Mouse (Mus musculus) heart, embryonic 16.5 days (tissue): ENCODE results near the gene Slc30a10. TPM values are rescaled to one million over a fixed set of nuclear protein-coding genes. Genes with fewer than 3 reads are reported as not detected.

Experiments used
- ATAC-seq: fragments of 200-750 bp; cut with Nextera tagmentation; replicated peaks from 2 replicates; pipeline ENCODE4 v1.8.0; 2017; ENCODE audit warnings: moderate number of reproducible peaks; ENCODE audit not compliant: insufficient read depth, low FRiP score; ENCODE audit errors: extremely low read depth
- H3K27ac ChIP-seq: fragments of 300-500 bp; sonication (generic); 2 replicates; pipeline ENCODE4 v1.5.1; 2014; ENCODE audit warnings: mild to moderate bottlenecking, low read length, control low read depth, moderate library complexity
- H3K27me3 ChIP-seq: fragments of 300-500 bp; sonication (generic); 2 replicates; pipeline ENCODE4 v1.6.1; 2014; ENCODE audit warnings: low read length, mixed read lengths; ENCODE audit not compliant: control insufficient read depth, insufficient read depth
- H3K36me3 ChIP-seq: fragments of 300-500 bp; sonication (generic); 2 replicates; pipeline ENCODE4 v1.6.1; 2014; ENCODE audit not compliant: control insufficient read depth, insufficient read depth
- H3K4me1 ChIP-seq: fragments of 300-500 bp; sonication (generic); 2 replicates; pipeline ENCODE4 v1.6.1; 2014; ENCODE audit warnings: low read length, mixed read lengths; ENCODE audit not compliant: control insufficient read depth, insufficient read depth
- H3K4me2 ChIP-seq: fragments of 300-500 bp; sonication (generic); 2 replicates; pipeline ENCODE4 v1.6.1; 2014; ENCODE audit warnings: low read depth, mild to moderate bottlenecking, control low read depth, low read length
- H3K4me3 ChIP-seq: fragments of 300-500 bp; sonication (generic); 2 replicates; pipeline ENCODE4 v1.5.1; 2014; ENCODE audit warnings: mild to moderate bottlenecking, control low read depth, low read length
- H3K9ac ChIP-seq: fragments of 300-500 bp; sonication (generic); 2 replicates; pipeline ENCODE4 v1.6.1; 2014; ENCODE audit warnings: low read length, control low read depth
- H3K9me3 ChIP-seq: fragments of 300-500 bp; sonication (generic); replicated peaks from 2 replicates; pipeline ENCODE4 v1.6.1; 2016; ENCODE audit warnings: low read length; ENCODE audit not compliant: control insufficient read depth
- WGBS: fragments of 180-500 bp; shearing (Covaris S2); extraction: QIAGEN DNeasy Blood & Tissue Kit; methylation state at CpG from one replicate; pipeline ENCODE4 v1.1.7; 2014; 5-methylcytosine and 5-hydroxymethylcytosine counted together
- polyA plus RNA-seq: library from polyadenylated mRNA; unstranded; fragments of >200 nt; fragmentation: Nextera tagmentation; extraction: Ambion mirVana; gene quantifications from 2 replicates; pipeline ENCODE4 v1.2.1, GENCODE M21; 2015

The Slc30a10 gene
- polyA plus RNA-seq, 1 experiment from 2014 or later, result 0.07 TPM

DNA sequence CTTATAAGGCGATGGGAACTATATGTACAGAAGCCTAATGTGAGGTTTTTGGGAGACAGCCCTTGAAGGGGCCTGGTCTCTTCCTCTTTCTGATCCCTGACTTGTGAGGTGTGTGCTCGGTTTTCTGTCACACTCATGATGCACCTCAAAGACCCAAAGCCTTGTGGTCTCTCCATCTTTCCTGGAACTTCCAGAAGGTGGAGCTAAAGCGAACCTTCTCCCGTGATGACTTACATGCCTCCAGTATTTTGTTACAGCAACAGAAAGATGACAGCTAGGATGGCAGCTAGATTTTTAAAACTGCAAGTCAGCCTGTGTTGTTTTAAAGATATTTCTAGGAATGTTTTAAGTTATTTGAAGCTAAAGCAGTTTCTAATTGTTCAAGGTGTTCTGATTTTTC lies 25.2 kb downstream of the Slc30a10 start:
- no peak overlapping the region for H3K9ac ChIP-seq

DNA sequence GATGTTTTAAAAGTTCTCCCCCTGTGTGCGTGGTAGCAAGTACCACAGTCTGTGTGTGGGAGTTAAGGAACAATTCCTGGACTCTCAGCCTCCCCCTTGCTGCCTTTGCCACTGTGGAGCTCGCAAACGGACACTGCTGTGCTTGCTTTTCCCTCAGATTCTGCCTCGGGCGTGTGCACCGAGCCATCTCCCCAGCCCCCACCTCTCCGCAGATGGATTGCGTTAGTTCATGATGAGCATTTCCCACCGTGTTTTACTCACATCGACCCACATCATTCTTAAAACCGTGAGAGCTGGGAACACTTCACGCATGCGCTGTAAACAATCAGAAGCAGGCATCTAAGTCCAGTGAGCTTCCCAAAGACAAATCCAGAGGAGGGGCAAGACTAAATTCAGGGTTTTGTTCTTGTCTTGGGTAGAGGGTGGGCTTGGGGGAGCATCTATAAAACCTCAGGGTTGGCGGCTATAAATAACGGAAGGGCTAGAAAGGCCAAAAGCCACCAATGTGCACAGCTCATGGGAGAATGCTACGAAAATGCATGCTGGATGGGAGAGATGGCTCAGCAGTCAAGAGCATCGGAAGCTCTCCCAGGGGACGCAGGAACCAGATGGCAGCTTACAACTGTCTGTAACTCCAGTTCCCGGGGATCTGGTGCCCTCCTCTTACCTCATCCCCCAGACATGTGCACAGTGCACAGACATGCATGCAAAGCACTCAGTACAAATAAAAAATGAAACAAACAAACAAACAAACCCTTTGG lies 27.5 kb downstream of the Slc30a10 start:
- ATAC-seq, result no peak
- H3K27ac ChIP-seq, result no peak overlapping the region
- H3K4me2 ChIP-seq, result peak overlapping the region; percentile 38
- peak overlapping the region; percentile 6; the same call in 1 of the 2 replicates for H3K4me3 ChIP-seq
- no peaks in the 10 kb centered on the region for H3K4me1 ChIP-seq
- no peaks in the 10 kb centered on the region for H3K27me3 ChIP-seq
- H3K9ac ChIP-seq, result no peak overlapping the region
- WGBS, result 63% methylated on average over 19 of the region's 19 CpGs
- no peaks in the 10 kb centered on the region for H3K36me3 ChIP-seq
- no peaks in the 10 kb centered on the region for H3K9me3 ChIP-seq

More for the DNA sequence above, 25.2 kb downstream of the Slc30a10 start:
- 91% methylated on average over 4 of the region's 4 CpGs for WGBS
- Histone ChIP-seq H3K27ac (no peak overlapping the region), H3K9me3 (no peaks in the 10 kb centered on the region), H3K36me3 (no peaks in the 10 kb centered on the region), H3K4me2 (no peak overlapping the region), H3K4me3 (no peak overlapping the region), H3K4me1 (no peaks in the 10 kb centered on the region), H3K27me3 (no peaks in the 10 kb centered on the region)
- ATAC-seq, result no peak

DNA sequence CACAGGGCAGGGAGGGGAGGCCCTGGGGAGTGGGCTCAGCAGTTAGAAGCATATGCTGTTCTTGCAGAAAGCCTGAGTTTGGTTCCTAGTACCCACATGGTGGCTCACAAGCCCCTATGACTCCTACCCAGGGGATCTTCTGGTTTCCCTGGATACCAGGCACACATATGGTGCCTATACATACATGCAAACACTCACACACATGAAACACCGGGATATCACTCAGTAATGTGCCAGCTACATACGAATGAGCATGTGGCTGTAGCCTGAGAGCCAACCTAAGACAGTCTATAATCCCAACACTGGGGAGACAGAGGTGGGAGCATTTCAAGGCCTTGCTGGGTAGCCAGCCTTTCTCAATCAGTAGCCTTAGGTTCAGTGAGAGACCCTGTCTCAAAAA lies 28.1 kb downstream of the Slc30a10 start:
- no peak overlapping the region for H3K4me3 ChIP-seq
- ATAC-seq, result no peak
- no peaks in the 10 kb centered on the region for H3K27me3 ChIP-seq
- no peak overlapping the region for H3K9ac ChIP-seq
- H3K9me3 ChIP-seq, result no peaks in the 10 kb centered on the region
- H3K4me1 ChIP-seq, result no peaks in the 10 kb centered on the region
- H3K4me2 ChIP-seq, result no peak overlapping the region
- WGBS, result 94% methylated on average over 2 of the region's 2 CpGs
- H3K36me3 ChIP-seq, result no peaks in the 10 kb centered on the region
- no peak overlapping the region for H3K27ac ChIP-seq

DNA sequence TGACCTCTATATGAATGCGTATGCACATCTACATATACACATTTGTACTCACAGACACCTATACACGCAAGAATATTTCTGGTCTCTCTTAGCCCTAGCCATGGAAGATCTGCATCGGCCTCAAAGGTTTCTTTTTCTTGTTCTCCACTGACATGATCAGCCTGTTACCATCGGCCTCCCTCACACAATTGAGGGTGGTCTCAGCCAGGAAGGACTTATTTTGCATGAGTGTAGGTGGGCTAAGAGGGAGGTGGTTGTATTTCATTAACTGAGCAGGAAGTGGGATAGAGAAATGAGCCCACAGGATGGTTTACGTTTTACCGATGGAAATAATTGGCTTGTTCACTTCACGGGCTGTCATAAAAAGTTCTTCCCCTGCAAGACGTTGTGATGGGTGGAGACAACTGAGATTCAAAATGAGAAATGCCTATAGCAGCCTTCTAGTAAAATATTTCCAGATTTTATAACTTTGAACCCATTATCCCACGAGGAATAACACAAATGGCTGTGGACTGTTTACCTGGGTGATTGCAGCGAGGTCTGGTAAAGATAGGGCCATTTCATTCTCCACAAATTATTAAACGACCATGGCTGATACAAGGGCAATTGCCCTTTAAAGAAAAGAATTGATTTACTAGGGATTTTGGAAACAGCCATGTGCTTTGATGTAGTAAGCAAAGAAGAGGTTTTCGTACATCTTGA lies 28.9 kb downstream of the Slc30a10 start:
- Histone ChIP-seq H3K4me3 (no peak overlapping the region), H3K27ac (no peak overlapping the region), H3K36me3 (no peaks in the 10 kb centered on the region), H3K9me3 (no peaks in the 10 kb centered on the region), H3K4me1 (no peaks in the 10 kb centered on the region), H3K27me3 (no peaks in the 10 kb centered on the region), H3K9ac (no peak overlapping the region), H3K4me2 (no peak overlapping the region)
- no peak for ATAC-seq
- WGBS, result 85% methylated on average over 12 of the region's 12 CpGs

DNA sequence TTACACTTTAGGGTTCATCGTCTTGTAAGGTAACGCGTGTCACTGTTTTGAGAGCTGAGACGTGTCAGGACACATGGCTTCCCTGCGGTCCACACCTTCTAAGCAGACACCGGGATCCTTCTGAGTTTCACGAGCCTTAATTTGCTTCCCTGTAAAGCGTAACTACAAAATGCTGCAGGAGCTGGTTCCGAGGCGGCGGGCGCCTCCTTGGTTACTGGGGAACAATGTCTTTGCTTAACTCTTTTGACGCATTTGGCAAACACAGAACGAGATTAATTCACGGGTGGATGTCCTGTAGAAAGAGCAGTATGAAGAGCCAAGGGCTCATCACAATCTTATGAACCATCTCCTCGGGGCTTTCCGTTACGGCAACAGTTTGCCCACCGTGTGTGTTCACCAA lies 29.6 kb downstream of the Slc30a10 start:
- no peak overlapping the region for H3K4me3 ChIP-seq
- 0 out of 2 replicates have a peak, but pooled peaks cover 2% of the 10 kb centered on the region for H3K4me1 ChIP-seq
- H3K4me2 ChIP-seq, result no peak overlapping the region
- 68% methylated on average over 19 of the region's 19 CpGs for WGBS
- H3K27me3 ChIP-seq, result no peaks in the 10 kb centered on the region
- H3K9ac ChIP-seq, result no peak overlapping the region
- no peaks in the 10 kb centered on the region for H3K9me3 ChIP-seq
- no peak for ATAC-seq
- H3K36me3 ChIP-seq, result no peaks in the 10 kb centered on the region
- no peak overlapping the region for H3K27ac ChIP-seq

DNA sequence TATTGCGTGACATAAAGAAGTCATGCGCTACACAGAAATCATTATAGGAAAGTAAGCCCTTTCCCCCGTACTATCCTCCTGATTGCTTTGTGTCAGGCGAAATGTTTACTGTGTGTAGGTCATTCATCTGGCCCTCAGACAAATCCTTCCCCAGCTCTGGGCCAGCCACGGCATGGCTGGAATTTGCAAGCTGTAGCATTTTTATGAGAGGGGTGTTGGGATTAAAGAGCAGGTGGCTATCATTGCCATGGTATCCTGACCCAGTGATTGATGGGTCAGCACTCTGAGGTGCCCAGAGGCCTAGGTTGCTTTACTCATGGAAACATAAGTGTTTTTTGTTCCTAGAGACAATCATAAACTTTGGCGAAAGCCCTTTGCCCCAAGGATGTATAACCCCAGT lies 35.2 kb downstream of the Slc30a10 start:
- Histone ChIP-seq H3K9me3 (no peaks in the 10 kb centered on the region), H3K27me3 (no peaks in the 10 kb centered on the region), H3K9ac (no peak overlapping the region), H3K27ac (no peak overlapping the region), H3K36me3 (no peaks in the 10 kb centered on the region), H3K4me2 (no peak overlapping the region), H3K4me1 (0 out of 2 replicates have a peak, but pooled peaks cover 2% of the 10 kb centered on the region), H3K4me3 (no peak overlapping the region)
- WGBS, result 74% methylated on average over 6 of the region's 6 CpGs
- no peak for ATAC-seq

DNA sequence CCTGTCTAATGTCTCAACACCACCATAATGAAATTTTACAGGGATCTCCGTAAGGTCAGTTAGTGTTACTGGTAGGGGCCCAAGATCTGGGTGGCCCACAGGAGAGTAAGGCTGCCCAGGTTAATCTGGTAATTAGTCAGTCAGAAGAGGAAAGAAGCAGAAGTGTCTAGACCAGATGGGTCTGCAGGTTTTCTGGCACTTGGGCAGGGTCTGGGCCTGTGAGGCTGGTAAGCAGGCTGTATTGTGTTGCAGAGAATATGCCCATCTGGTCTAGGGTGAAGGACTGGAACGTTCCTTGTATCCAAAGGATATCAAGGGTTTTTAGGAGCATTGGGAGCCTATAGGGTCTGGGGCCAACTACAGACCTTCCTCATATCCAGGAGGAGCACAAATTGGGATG lies 36.0 kb downstream of the Slc30a10 start:
- 0 out of 2 replicates have a peak, but pooled peaks cover 2% of the 10 kb centered on the region for H3K4me1 ChIP-seq
- H3K27ac ChIP-seq, result no peak overlapping the region
- H3K4me3 ChIP-seq, result no peak overlapping the region
- H3K27me3 ChIP-seq, result no peaks in the 10 kb centered on the region
- H3K9me3 ChIP-seq, result no peaks in the 10 kb centered on the region
- no peaks in the 10 kb centered on the region for H3K36me3 ChIP-seq
- WGBS, result 85% methylated on average over 2 of the region's 2 CpGs
- no peak for ATAC-seq
- no peak overlapping the region for H3K4me2 ChIP-seq
- H3K9ac ChIP-seq, result no peak overlapping the region

DNA sequence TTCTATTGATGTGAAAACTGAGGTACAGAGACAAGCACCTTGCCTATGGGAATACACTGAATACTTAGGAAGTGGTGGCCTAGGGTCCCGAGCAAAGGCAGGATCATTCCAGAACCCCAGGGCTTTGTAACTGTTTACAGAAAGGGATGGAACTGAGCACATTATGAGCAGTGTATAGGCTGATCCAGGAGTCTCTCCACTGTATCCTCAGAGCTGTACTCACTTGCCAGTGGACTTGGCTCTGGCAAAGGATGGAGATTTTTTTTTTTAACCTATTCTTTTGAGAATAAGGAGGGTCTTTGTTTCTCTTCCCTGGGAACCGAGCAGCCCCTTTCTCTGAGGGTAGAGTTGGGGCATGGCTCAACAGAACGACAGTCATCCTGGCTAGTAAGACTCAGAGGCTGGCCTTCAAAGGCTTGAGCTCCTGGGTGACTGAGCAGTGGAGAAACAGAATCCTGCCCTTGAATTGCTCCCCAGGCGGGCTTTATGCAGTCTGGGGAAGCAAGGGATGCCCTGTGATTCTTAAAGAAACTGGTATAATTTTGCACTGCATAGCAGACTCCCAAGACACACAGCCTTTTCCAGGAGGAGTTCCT lies 38.9 kb downstream of the Slc30a10 start:
- no peaks in the 10 kb centered on the region for H3K27me3 ChIP-seq
- WGBS, result 59% methylated on average over 4 of the region's 4 CpGs
- H3K36me3 ChIP-seq, result no peaks in the 10 kb centered on the region
- H3K4me3 ChIP-seq, result no peak overlapping the region
- H3K9me3 ChIP-seq, result no peaks in the 10 kb centered on the region
- no peak for ATAC-seq
- H3K4me2 ChIP-seq, result no peak overlapping the region
- no peak overlapping the region for H3K9ac ChIP-seq
- 0 out of 2 replicates have a peak, but pooled peaks cover 2% of the 10 kb centered on the region for H3K4me1 ChIP-seq
- H3K27ac ChIP-seq, result no peak overlapping the region
